Mouse (Mus musculus) urinary bladder, postnatal 25 days (tissue): ENCODE measurements at regions not wholly inside any gene's neighbourhood (a gene's known extent, or its start where the extent isn't known, plus 50 kb on each side); places are given as distances from the start of the nearest gene placed in this dataset.
"Not testable (repeated sequence)": the region's sequence is repeated elsewhere in the genome, so short reads cannot be mapped to it uniquely, and the experiment has no call there.

Experiments
- DNase-seq: peaks from one replicate; pipeline ENCODE4 v3.0.0; 2022; ENCODE audit warnings: low spot score

DNA sequence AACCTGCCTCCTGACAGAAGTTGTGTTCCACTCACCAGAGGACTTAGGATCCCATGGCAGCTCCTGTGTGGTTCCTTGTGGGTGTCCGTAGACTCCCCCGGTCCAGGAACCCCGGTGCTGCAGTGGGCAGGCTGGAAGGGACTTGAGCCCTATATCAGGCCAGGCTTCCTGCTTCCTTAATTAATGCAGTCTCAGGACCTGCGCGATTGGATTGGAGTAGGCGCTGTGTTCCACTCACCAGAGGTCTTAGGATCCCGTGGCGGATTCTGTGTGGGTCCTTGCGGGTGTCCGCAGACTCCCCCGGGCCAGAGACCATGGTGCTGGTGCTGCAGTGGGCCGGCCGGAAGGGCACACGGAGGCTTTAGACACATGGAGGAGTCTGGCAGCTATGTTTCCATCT lies 288.7 kb downstream of the Fut8 start:
- DNase-seq: not testable (repeated sequence)

DNA sequence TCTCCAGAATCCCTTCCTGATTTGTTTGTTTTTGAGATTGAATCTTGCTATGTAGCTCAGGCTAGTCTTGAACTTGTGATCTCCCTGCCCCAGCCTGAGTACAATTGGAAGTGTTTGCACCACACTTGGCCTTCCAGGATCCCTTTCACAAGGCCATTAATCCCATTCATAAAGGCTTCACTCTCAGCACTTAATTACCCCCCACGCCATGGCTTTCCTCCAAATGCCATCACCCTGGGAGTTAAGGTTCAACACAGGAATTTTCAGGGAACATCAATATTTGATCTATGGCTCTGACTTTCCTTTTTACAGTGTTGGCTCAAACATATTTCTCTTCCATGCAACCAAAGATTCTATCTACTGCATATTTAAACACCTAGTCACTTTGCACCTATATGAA lies 289.6 kb downstream of the Fut8 start:
- no peak for DNase-seq

DNA sequence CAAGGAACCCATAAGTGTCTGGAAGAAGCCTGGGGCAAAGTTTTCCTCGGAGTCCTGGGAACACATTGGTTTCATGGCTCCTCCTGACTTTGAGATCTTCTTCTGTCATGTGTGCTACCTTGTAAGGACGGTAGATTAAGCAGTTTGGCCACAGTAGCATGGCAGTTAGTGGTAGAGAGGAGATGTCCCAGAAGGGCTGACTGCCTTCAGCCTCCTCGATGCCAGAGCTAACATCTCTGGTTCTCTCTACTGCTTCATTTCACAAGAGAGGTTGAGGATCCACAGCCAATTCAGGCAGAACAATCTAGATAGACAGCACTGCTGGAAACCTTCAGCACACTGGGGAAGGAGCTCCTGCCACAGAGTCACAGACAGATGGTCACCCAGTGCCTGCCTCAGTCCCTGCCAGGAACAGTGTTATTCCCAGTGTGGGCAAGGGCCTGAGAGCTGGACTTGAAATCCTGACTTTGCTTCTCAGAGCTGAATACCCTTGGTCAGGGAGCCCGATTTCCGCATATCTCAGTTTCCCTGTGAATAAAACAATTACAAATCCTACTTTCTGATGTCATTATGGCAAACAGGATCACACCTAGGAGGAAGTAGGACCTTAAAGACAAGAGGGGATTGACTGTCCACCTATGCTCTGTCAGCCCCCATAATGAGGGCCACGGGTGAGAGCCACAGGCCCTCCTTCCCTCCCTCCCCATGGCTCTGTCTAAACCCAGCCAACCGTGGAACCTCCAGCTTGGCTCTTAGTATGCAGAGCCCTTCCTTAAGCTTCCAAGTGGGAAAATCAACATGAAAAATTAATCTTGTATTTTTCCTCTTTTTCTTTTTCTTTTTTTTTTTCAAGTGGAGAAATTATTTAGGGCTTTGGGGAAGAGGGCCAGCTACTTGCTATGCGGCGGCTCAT lies 290.3 kb downstream of the Fut8 start:
- DNase-seq: no peak

DNA sequence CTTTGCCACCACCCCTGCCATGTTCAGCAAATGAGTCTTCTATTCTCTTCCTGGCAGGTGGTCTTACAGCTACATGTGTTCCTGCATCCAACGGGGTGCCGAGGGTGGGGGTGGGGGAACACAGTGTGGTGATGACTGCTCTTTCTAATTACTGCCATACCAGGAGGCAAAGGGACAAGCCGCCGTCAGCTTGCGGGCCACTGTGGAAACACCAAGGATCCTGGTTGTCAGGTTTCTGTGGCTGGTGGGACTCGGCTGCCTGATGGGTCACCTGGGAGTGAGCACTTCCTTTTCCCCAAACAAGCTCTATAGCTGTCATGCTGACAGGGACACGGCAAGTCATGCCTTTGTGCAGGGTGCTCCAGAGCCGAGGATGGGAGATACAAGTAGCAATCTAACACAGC lies 290.9 kb downstream of the Fut8 start:
- DNase-seq: no peak

DNA sequence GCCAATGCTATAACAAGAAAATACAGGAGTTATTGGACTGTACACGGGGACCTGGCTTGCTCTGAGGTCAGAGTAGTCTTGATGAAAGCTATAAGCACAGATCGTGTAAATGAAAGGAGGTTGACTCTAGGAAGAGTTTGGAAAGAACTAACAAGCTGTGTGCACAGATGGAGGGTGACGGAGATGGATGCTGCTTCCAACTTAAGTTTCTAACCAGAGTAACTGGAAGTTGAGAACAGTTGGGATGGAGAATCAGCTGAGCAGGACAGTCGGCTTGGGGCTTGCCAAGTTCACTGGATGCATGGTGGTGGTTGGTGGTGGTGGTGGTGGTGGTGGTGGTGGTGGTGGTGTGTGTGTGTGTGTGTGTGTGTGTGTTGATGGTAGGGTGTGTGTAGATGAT lies 291.5 kb downstream of the Fut8 start:
- DNase-seq: no peak

DNA sequence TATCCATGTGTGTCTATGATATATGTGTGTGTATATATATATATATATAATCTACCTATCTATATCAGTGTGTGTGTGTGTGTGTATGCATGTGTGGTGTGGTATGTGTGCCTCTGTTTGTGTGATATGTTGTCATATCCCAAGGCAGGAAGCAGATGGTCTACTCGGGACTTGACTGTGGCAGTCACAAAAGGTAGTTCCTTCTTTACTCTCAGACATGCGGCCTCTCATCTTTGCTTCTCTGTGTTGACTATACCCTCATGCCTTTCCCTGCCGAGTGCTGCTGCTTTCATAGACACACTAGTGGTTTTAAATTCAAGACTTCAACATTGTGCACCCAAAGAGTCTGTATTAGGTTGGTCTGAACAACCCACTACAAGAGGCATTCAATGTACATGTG lies 292.0 kb downstream of the Fut8 start:
- no peak for DNase-seq

DNA sequence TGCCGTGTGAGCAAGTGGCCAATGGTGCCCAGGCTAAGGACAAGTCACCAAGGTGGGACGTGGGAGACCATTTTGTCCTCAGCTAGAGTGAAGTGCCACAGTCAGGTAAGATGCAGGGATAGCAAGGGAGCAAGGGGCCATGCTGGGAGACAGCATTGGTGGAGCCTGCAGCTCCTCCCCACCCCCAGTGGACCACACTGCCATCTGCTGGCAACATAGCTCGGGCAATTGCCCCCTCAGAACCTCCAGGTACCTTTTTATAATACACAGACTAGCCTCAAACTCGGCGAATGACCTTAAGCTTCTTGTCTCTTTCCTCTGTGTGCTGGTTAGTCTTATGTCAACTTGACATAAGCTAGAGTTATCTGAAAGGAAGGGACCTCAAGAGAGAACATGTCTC lies 293.4 kb downstream of the Fut8 start:
- peak; percentile 37 for DNase-seq

DNA sequence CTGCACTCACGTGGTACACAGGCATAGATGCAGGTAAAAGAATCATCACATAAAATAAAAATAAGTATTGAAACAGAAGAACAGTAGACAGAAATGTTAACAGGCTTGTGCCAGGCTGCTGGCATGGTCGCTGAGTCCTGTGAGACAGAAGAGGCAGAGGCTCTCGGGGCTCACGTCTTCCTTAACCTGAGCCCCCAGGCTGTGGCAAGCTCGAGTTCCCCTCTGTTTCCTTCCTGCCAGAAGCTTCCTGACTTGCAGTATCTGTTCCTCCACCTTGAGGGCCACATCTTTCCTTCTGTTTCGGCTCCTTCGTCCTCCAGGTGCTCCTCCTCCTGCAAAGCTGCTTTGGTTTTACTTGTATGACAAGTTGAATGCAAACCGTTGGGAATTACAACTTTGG lies 294.6 kb downstream of the Fut8 start:
- DNase-seq: no peak

DNA sequence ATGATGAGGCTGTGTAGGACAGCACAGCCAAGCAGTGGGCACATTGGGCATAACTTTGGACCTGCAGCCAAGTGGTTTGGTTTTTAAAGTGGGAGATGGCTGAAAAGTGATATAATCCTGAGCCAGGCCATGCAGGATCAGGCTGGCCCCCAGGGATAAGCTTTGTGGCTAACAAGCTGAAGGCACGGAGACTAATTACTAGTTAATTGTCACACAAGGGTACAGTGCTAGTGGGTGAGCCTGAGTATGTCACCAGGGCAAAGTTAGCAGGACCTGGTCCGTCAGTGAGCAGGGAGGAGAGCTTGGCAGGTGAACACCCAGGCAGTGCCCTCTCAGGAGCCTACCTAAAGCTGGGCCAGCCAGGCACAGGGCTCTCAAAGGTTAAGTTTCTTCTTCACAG lies 295.7 kb downstream of the Fut8 start:
- DNase-seq: no peak

DNA sequence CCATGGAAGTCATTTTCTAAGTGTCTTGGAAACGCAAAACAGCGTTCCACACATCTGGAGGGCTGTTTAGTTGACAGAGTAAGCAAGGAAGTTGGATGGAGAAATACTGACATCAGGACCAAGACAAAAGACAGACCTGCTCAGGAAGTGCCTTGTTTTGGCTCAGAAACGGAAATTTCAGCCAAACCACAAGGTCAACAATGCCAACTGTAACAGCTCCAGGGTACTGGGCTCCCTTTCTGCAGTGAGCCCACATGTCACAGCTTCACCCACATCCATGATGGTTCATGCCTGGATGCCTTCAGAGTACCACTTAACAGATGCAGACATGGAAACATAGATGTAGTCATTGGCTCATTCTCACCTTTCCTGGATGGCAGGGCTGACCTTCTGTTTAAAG lies 296.2 kb downstream of the Fut8 start:
- DNase-seq: no peak

DNA sequence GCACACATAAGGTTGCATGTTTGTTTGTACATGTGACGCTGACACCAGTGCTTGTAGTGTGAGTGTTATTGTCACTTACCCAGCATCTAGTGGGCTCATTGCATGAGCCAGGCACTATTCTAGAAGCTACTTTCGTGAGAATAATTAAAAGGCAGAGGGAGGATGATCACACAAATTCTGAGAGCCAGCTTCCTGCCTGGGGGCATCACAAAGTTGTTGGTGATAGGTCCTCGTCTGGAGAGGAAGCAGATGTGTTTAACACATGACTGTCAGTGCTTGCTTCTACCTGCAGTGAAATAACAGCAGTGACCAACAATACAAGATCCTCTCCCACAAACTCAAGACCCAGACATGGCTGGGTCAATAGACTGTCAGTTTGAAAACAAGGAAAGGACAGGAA lies 297.2 kb downstream of the Fut8 start:
- no peak for DNase-seq

DNA sequence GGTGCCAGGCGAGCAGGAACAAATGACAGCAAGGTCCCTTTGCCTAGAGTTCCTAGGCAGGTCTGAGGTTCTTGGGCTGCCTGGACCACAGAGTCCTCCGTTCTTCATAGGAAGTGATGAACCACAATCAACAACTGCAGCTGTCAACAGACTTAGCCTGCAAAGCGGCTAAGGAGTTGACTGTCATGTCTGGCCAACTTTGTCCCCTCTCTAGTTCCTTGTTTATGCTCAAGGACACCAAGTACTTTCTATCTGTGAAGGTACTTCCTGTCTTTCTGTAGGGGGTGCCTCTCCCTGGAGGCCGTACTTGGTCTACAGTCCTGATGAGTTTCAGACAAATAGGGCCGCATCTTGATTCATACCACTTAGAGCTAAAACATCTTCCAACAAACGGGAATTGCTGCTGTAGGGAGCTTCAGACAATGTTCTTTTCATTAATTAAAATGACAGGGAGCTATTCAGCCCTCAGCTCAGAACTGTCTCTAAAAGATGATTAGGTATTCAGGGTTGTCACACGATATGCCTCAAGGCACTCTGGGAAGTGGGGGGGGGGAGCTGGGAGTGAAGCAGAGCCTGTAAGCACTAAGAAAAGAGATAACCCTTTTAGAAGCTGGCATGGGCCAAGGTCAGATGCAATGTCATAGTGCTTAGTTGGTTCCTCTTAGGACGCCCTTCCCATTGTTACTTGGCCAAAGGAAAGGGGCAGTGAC lies 299.4 kb downstream of the Fut8 start:
- DNase-seq: no peak

DNA sequence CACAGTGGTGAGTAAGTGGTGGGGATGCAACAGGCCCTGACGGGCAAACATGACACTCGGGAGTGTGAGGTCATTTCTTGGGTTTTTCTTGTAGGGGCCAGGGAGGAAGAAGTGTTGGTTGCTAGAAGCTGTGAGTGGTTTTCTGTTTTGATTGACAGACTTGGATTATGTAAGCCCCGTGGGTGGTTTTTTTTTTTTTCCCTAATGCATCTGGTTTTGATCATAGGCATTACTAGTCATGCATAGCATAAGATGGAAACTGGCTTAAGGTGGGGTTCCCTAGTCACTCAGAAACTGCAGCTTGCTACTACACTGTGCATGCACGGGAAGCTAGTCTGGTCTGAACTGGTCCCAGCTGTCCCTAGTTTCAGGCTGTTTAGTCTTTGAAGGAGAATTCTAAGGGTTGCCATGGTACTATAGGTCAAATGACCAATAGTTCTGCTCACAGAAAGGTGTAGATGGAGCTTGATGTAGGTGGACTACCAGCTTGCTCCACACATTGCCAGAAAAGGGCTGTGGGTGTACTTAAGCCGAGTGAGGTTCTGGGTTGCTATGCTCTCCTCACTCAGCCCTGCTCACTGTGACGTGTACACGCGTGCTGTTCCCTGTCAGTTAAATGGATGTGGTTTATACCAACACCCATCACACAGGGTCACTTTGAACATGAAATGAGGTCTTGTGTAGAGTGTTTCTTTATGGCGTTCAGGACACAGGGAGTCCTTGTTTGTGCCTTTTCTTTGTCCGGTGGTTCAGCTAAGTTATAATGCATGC lies 301.9 kb downstream of the Fut8 start:
- no peak for DNase-seq

DNA sequence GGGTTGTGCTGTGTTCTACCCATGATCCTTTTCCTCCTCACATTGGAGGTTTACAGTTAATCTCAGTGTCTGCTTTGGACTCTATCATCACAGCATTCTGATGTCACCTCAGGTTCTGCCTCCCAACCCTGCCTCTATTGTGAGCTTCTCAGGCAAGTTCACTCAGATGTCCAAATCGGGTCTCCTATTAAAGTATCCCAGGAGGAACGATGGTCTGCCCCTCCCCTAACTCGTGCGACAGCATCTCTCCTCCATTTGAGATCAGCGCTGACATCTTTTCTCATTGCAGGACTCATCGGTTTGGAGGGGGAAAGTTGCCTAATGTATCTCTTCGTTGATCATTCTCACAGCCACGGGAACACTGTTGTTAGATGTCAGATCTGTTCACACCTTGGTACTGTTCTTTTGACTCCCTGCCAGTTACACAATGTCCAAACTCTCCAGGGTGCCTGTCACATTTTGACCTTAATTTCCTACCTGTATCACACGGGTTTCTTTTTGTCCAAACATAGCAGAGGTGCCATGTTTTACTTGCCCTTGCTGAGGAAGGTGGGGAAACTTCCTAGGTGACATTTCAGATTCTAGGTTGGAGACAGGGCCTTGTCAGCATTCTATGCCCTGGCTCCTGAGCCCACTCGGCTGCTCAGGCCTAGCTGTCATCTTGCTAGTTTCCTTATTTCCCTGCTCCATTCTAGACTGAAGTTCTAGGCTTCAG lies 303.3 kb downstream of the Fut8 start:
- DNase-seq: no peak

DNA sequence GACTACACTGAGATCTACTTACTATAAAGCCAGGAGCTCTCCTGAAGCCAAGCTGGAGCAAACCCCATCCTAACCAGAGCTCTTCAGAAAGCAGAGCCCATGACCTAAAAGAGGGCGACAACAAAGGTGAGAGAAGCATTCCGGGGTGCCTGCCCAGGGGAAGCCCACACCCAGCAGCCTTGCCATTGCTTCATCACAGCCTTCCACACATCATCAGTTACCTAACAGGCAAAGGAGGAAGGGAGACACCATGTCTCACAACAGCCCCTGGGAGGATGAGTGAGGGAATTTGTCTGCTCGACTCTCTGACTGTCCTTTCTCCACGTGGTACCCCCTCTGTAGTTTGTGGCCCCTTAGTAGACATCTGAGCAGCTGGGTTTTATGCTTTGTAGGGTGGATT lies 303.9 kb downstream of the Fut8 start:
- no peak for DNase-seq

DNA sequence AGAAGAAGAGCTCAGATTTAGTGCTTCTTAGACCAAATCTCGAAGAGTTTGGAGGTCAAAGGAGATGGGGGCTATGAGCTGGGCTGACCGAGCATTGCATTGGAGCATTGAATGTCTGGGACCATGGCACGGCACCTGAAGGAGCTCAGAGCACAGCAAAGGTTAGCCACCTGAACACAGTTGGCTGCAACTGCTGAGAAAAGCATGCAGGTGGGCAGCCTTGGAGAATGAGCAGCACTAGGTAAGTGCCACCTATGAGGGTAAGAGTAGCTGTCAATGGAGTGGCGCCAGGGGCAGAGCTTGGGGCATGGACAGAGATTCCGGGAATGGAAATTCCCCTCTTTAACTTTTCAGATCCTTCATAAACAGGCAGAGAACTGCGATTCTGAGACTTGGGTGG lies 305.7 kb downstream of the Fut8 start:
- DNase-seq: no peak

DNA sequence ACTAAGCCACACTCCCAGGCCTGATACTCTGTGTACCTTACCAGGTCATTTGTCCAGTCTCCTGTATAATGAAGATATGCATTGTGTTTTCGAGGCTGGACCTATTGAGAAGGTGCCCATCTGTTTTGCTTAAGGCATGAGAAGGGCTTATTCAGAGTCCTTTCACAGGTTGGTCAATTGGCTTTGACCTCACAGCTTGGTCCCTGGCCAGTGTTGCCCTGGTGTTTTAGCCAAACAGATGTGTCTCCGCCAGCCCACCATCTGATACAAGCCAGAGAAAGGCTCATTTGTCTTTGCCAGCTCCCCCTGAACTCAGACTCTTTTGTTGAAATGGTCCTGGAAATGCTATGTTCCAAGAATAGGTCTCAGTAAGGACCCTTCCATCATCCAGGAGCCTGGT lies 308.2 kb downstream of the Fut8 start:
- no peak for DNase-seq

DNA sequence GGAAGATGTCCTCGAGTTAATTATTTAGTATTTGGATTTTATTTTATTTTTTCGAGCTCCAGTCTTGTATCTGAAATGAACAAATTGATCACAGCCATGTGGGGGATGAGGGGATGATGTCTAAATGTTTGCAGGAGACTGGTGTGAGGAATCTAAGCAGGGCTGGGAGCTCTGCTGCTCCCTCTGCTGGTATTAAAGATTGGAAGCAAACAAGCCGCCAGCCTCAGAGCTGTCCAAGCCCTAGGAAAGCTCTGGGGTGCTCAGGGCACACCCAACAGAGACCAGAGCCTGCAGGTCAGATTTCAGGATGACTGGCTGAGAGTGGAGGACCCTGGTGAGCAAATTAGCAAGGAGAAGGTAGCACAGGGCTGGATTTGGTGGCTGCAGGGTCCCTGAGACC lies 330.4 kb downstream of the Fut8 start:
- peak; percentile 24 for DNase-seq

DNA sequence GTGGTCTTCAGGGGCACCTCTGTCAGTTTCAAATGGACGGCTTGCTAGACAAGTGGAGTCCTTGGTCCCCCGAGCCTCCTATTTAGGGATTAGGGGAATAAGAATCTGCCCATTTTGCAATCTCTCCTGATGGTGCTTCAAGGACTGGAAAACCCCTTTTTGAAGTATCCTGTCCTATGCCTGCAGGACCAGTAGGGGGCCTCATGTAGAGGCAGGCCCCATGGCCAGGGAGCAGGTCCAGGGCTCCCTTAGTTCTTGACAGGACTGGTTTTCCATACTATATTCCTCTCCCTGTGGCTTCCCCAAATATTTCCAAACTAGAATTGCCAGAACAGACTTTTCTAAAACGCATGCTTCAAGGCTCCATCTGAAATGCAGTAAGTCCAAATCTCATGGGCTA lies 332.6 kb downstream of the Fut8 start:
- DNase-seq: no peak

DNA sequence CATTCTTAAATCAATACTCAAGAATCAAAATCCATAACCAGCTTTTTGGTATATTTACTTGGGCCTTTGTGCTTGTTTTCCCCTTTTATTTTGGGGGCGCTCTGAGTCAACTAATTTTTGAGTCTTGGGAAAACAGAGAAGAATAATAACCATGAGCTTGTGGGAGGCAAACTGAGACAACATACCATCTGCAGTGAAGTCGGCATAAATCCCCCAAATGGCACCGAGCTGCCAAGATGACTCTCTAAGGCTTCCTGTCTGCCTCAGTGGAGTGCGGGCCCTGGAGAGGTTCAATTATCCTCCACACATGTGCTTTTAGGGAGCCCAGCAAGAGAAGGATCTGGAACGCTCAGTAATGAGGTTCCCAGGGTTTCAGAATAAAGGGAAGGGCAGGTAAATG lies 333.1 kb downstream of the Fut8 start:
- DNase-seq: no peak

DNA sequence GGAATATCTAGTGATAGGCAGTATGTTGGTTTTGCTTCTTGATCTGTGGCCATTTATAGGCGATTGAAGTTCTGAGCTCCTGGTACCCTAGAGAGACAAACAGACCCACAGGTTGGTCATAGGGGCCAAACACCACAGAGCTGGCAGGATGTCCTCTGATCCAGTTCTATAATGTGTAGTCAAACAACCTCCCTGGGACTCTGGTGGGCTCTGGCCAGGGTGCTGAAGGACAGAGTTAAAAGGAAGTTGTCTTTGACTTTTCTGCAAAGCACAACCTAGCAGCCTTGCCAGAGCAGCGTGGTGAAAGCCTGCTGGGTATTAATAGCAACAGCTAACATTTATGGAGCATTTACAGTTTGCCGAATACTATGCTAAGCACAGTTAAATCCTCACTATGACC lies 337.1 kb downstream of the Fut8 start:
- no peak for DNase-seq

DNA sequence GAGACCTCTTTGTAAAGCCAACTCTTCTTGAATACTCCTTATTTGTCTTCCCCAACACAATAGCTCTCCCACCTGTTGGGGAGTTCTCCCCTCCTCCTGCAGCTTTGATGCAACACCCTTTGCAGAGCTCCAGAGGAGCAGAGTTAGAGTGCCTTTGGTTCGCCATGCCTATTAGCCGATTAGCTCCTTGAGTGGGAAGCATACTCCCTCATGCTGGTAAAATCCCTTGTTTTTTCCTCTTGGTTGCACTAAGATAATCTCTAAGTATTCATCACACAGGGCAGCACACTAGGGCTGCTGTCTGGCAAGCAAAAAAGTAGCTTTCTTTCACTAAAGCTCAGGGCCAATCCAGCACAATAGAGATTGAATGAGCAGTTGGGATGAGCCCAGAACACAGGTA lies 350.4 kb downstream of the Fut8 start:
- no peak for DNase-seq
